Mouse (Mus musculus) embryo, embryonic 10.5 days (tissue): Measurements from ENCODE around the gene Gm11541.
"Not testable (repeated sequence)": the region's sequence is repeated elsewhere in the genome, so short reads cannot be mapped to it uniquely, and the experiment has no call there.

Experiments used
- DNase-seq: peaks from one replicate; pipeline ENCODE4 v3.0.0-alpha.2; 2015; ENCODE audit warnings: low spot score

The Gm11541 gene

DNA sequence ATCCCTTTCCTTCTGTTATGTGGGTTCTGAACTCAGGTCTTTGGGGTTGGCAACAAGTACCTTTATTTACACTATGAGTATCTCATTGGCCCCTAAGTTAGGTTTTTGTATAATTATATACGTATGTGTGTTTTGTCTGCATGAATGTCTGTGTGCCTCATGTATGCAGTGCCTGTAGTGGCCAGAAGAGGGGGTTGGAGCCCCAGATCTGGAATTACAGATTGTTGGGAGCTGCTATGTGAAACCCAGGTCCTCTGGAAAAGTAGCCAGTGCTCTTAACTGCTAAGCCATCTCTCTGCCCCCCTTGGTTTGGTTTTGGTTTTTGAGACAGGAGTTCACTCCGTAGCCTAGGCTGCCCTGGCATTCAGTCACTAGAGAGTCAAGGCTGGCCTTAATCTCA lies 7.2 kb downstream of the Gm11541 start:
- no peak for DNase-seq

DNA sequence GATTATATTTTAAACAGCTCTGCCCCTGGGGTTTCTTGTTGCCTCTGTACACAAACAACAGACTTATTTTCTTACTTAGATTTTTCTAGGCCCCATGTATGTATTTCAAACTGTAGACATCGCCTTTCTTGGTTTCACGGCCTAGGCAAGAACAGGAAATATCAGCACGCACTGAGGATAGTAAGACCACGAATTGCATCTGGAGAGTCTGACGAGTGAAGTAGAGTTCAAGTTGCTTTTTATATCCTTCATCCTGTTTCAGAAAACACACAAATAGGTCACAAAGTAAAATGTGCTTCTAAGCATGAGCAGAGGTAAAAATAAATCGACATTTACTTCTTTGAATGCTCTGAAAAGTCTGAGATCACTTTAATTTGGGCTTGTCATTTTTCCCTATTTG lies 8.8 kb downstream of the Gm11541 start:
- no peak for DNase-seq

DNA sequence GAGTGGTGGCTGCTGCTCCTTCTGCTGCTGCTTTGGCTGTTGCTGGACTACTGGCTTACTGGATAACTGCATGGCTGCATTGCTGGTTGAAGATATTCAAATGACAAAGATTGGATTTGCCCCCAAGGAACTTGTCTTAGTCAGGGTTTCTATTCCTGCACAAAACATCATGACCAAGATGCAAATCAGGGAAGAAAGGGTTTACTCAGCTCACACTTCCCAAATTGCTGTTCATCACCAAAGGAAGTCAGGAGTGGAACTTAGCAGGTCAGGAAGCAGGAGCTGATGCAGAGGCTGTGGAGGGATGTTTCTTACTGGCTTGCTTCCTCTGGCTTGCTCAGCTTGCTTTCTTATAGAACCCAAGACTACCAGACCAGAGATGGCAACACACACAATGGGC lies 11.8 kb downstream of the Gm11541 start:
- not testable (repeated sequence) for DNase-seq

DNA sequence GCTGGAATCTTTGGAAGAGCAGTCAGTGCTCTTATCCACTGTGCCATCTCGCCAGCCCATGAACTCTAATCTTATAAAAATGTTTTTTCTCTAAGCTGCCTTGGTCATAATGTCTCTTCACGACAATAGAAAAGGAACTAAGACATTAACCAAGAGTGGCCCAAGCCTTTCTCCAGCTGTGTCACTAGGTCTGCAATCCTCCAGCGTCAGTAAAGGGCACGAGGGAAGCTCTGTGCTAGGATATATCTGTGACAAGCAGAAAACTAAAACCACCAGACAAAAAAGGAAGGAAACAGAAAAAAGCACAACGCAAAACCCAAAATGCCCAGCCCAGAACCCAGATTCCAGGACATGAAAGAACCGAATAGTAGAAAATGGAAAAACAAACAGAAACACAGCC lies 17.1 kb downstream of the Gm11541 start:
- no peak for DNase-seq

DNA sequence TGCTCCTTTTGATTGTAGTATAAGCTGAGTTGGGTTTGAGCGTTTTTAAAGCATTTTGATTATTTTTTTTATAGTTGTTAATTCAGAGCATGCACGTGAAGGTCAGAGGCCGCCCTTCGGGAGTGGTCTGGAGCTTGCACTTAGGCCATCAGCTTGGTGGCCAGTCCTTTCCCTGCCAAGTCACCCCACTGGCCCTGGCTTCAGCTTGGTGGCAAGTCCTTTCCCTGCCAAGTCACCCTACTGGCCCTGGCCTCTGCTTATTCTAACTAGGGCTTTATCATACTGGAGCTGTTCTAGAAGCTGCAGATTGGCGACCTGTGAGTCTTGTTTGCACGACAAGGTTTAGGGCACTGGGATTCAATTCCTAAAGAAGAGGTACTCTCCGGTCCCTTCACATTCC lies 21.9 kb downstream of the Gm11541 start:
- no peak for DNase-seq

DNA sequence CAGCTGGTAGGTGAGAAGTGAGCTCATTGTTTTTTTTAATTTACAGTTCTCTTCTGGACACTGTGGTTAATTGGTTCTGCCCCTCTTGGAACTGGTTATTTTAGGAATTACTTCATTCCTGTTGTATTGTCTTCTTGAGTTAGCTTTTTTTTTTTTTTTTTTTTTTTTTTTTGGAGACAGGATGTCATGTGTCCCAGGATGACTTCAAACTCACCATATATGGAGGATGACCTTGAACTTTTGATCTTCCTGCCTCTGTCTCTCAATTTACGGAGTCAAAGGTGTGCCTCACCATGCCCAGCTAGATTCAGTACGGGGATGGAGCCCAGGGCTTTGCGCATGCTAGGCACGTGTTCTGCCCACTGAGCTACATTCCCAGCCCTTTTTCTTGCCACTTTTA lies 22.7 kb downstream of the Gm11541 start:
- DNase-seq, result no peak

DNA sequence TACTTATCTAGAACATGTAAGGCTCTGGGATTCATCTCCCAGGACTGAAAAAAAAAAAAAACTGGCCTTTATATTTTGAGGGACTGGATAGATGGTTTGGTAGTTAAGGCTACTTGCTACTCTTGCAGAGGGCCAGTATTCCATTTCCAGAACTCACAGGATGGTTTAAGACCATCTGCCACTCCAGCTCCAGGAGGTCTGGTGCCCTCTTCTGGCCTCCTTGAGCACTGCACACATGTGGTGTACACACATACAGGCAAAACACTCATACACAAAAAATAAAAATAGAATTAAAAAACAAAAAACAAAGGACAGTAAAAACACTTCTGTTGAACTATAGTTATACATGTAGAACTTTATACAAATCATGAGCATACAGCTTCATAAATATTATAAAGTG lies 23.7 kb downstream of the Gm11541 start:
- no peak for DNase-seq

DNA sequence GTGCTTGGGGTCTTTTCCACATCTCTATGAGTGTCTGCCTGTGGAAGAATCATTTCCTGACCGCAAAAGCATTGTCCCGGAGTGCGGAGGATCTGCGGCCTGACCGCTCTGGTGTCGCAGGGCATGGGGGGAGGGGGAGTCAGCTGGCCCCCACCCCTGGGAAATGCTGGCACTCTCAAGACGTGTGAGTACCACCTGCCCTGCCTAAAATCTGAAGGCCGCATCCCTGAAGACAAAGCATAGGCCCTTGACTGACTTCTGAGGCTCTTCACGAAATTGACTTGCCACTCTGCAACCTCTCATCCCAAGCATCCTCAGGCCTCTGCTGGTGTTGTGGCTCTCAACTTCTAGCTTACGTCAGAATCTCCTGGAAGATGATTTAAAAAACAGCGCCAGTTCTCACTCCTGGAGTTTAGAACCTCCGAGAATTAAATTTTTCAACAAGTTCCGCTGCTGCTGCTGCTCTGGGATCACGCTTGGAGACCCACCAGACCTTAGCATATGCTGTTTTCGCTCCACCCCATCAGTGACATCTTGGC lies 26.6 kb downstream of the Gm11541 start:
- DNase-seq, result no peak

DNA sequence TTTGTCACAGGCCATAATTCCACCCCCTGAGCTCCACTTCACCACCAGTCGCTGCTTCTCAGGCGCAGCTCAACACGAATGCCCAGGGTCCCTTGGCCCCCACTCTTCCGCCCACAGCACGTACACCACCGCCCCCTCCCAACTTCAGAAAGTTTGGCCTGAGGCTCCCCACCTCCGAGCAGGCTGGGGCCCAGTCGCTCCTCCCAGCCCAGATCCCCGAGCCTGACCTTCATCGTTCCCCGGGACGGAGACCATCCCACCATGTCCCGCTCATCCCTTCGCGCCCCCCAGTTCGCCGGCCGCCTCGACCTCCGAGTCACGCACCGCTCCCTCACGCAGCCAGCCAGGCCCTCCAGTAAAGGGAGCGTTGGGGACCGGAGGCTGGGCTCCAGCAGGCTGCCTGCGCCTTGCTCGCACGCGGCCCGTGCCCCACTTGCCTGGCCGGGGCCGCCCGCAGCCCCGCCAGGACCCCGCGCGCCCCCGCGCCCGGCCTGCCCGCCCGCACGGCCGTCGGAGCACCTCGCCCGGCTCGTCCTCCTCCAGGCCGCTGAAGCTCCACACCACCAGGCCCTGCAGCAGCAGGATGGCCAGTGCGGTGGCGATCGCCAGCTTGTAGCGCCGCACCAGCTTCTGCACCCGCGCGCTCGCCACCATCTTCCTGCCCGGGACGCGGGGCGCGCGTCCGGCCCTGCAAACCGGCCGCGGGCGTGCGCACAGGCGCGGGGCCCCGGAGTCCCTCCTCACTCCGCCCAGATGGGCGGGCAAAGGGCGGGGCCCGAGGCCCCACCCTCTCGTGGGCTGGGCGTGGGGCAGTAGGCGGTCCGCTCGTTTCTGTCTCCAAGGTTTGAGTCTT lies 27.3 kb downstream of the Gm11541 start, which contains the start of gene Xylt2:
Gene Xylt2 (minus strand): TSS at position 762 of the 853 bp plus-strand sequence.
- DNase-seq, result peak; percentile 96

DNA sequence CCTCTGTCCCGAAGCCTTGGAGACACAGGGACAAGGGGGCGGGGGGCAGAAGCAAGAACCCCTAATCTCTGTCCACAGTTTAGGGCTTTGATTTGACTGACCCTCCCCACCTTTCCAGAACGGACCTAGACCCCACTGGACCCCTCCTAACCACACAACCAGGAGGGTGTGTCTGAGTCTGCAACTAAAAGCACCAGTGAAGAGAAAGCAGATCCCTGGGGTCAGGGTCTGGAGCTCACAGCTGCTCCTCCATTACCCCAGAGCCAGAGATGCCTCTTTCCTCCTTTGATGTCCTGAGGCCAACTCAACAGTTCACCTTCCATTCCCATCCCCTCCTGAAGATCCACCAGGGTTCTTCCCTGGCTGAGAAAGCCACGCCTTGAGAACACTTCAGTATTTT lies 28.0 kb downstream of the Gm11541 start:
- DNase-seq, result no peak

DNA sequence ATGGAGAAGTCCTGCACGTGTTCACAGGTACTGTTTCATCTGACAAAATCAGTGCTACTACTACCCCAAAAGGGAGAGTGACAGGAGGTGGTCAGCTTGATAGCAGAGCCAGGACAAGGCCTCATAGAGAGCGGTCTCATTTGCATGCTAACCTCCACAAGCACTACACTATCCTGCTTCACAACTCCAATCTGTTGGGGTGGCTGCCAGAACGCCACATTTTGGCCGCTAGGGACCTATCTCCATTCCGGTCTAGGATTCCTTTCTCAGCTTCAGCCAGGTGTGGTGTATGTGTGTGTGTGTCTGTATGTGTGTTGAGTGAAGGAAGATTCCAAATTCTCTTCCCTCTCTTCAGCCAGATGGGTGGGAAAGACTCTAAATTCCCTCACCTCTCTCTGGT lies 28.9 kb downstream of the Gm11541 start:
- DNase-seq, result no peak

DNA sequence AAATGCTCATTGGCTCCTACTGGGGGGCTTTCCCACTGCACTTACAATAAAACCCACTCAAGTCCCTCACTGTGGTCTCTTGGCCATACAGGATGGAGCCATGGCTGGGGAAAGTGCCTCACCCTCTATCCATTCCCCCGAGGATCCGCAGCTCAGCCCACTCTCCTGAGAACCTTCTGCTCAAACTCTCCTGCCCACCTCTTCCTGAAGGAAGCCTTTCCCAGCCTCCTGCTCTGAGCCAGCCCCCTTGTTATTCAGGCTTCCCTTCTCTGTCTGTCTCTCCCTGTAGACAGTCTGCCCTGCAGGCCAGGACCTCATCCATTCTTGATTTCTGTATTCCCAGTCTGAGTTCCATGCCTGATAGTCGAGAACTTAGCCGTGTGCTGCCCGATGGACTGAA lies 29.3 kb downstream of the Gm11541 start:
- no peak for DNase-seq

DNA sequence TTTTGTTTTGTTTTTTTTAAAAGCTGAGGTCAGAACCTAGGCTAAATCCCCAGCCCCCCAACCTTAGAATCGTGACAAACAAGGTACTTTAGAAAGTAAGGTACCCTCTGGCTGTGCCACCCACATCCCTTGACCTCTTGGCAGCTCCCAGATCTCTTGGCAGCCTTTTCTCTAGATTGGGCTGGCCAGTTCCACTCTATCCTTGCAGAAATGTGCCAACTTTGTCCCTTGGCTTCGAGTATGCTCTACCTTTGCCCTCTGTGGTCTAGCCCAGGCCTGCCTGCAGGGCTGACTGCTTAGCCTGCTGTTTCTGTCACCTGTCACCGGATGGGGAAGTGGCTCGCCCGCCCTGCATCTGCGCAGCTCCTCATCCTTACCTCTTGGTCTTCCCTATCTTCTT lies 39.0 kb downstream of the Gm11541 start:
- no peak for DNase-seq

DNA sequence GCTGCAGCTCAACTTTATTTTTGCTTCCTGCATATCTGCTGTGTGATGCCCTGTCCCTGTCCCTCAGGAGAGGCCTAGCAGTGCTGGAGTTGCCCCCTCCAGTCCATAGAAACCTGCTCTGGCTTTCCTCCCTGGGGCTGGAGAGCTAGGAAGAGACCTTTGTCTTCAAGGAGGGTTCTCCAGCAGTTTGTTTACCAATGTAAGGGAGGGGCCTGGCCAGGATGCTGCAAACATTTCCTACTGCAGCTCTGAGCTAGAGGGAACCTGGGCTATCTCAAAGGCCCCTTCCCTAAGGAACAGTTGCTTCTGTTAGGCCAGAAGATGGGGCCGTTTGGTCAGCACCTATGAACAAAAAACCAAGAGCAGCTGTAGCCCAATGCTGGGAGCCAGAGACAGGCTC lies 43.0 kb downstream of the Gm11541 start:
- DNase-seq, result no peak

DNA sequence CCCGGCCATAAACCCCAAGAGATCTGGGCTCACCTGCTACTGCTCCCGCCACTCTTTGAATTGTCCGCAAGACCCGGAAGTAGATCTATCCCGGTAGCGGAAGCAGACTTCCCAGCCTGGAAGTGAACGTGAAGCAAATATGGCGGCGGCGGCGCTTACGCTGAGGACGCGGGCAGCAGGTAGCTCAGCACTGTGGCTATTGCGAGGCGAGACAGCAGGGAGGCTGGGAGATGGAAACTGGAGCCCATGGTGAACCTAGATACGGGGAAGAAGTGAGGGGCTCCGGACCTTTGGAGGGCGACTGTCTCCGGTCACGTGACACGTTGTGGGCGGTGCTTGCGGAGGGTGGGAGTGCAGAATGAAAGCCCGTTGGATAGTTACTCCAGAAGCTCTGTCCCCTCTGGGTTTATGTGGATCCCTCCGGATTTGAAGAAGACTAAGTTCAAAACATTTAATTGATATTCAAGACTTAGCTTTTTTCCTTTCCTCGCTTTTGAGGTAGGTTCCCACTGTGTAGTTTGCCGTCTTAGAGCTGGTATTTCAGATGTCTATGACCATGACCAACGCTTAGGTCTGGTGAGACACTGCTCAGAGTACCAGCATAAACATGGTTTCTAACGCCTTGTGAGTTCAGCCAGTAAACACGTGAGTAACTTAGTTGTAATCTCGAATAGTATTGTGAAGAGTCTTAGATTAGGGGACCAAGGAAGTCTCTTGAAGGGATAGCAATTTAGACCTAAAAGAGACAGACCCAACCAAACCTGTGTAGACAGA lies 50.4 kb downstream of the Gm11541 start, which contains the start of the genes Mrpl27 and Eme1:
Gene Mrpl27 (plus strand): TSS at position 105 of the 774 bp plus-strand sequence.
Gene Eme1 (minus strand): TSS at position 302 of the 774 bp plus-strand sequence.
- peak; percentile 90 for DNase-seq

DNA sequence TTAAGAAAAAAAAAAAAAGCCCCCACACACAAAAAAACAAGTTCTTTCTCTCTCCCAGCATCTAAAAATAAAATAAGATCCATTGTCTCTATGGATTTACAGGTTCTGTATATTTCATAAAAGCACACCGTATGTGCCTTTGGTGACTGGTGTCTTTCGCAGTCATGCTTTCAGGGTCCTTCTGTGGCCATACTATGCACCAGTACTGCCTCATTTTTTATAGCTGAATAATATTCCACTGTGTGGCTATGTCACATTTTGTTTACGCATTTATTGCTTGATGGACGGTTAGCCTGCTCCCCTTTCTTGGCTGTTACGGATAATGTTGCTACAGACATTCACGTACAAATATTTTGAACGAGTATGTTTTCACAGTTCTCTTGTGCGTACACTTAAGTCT lies 51.3 kb downstream of the Gm11541 start:
- DNase-seq, result no peak

DNA sequence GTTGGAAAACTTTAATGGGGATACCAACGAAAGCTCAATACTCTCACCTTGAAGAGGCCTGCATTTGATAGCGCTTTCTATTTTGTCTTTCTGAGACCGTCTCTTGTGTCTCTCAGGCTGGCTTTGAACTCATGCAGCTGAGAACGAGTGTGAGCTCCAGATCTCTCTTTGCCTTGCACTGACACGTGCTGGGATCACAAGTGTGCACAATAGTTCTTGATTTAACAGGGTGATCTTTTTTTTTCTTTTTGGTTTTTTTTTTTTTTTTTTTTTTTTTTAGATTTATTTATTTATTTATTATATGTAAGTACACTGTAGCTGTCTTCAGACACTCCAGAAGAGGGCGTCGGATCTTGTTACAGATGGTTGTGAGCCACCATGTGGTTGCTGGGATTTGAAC lies 53.1 kb downstream of the Gm11541 start:
- DNase-seq, result not testable (repeated sequence)

DNA sequence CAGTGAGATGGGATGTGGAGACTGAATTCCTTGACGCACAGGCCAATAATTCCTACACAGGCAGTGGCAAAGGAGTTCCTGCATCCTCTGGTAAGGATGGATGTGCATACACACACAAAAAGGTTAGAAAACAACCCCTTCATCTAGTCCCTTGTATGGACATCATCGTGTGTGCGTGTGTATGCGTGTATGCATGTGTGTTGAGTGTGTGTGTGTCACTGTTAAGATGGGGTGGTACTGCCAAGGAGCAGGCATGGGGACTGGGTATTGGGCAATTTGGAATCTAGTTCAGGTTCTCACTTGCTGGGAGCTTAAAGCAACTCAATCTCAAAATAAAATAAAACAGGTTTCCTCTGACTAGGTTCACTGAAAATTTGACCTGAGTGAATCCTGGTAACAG lies 57.8 kb downstream of the Gm11541 start:
- no peak for DNase-seq
